Mouse (Mus musculus) limb, embryonic 13.5 days (tissue): Measurements from ENCODE around the gene Agtrap. TPM values are rescaled to one million over a fixed set of nuclear protein-coding genes. Genes with fewer than 3 reads are reported as not detected.
"Not testable (repeated sequence)": the region's sequence is repeated elsewhere in the genome, so short reads cannot be mapped to it uniquely, and the experiment has no call there.

Source experiments
- ATAC-seq: fragments of 200-750 bp; cut with Nextera tagmentation; 2 replicates; pipeline ENCODE4 v1.8.0; 2017; ENCODE audit warnings: low read depth, moderate number of reproducible peaks, moderate TSS enrichment; ENCODE audit not compliant: low FRiP score
- H3K27ac ChIP-seq: fragments of 300-500 bp; sonication (generic); 2 replicates; pipeline ENCODE4 v1.5.1; 2015; ENCODE audit warnings: inconsistent platforms, mild to moderate bottlenecking, moderate library complexity
- H3K27me3 ChIP-seq: fragments of 300-500 bp; sonication (generic); 2 replicates; pipeline ENCODE4 v1.6.1; 2015; ENCODE audit warnings: mild to moderate bottlenecking, inconsistent platforms
- H3K36me3 ChIP-seq: fragments of 300-500 bp; sonication (generic); 2 replicates; pipeline ENCODE4 v1.6.1; 2015; ENCODE audit warnings: inconsistent platforms, mild to moderate bottlenecking, moderate library complexity
- H3K4me1 ChIP-seq: fragments of 300-500 bp; sonication (generic); 2 replicates; pipeline ENCODE4 v1.6.1; 2015; ENCODE audit warnings: inconsistent platforms
- H3K4me2 ChIP-seq: fragments of 300-500 bp; sonication (generic); replicated peaks from 2 replicates; pipeline ENCODE4 v1.6.1; 2015; ENCODE audit warnings: inconsistent platforms, mild to moderate bottlenecking, moderate library complexity
- H3K4me3 ChIP-seq: fragments of 300-500 bp; sonication (generic); 2 replicates; pipeline ENCODE4 v1.5.1; 2015; ENCODE audit warnings: moderate library complexity, mild to moderate bottlenecking, inconsistent platforms
- H3K9ac ChIP-seq: fragments of 300-500 bp; sonication (generic); 2 replicates; pipeline ENCODE4 v1.6.1; 2015; ENCODE audit warnings: mild to moderate bottlenecking, inconsistent platforms
- H3K9me3 ChIP-seq: fragments of 300-500 bp; sonication (generic); 2 replicates; pipeline ENCODE4 v1.6.1; 2016; ENCODE audit warnings: inconsistent platforms
- WGBS: fragments of 180-500 bp; shearing (Covaris S2); methylation state at CpG from one replicate; pipeline ENCODE4 v1.1.7; 2015; 5-methylcytosine and 5-hydroxymethylcytosine counted together
- polyA plus RNA-seq: library from polyadenylated mRNA; unstranded; fragments of >200 nt; fragmentation: Nextera tagmentation; extraction: Ambion mirVana; gene quantifications from 2 replicates; pipeline ENCODE4 v1.2.1, GENCODE M21; 2015

The Agtrap gene
- polyA plus RNA-seq, 1 experiment from 2014 or later, result 14.1 TPM

- Histone ChIP-seq H3K4me1 (no peaks in the 10 kb centered on the region), H3K36me3 (peaks cover 89% of the 10 kb centered on the region), H3K9ac (no peak overlapping the region), H3K4me3 (no peak overlapping the region), H3K27me3 (no peaks in the 10 kb centered on the region), H3K4me2 (no peak overlapping the region), H3K27ac (no peak overlapping the region), H3K9me3 (no peaks in the 10 kb centered on the region)
- ATAC-seq, result no peak
- 92% methylated on average over 21 of the region's 21 CpGs for WGBS
These were observed 32.7 kb downstream of the Agtrap start for GRCm38 (mm10) chr4:148054961-148055695.

GRCm38 (mm10) chr4:148053417-148053920, 34.4 kb downstream of the Agtrap start:
- no peak for ATAC-seq
- no peaks in the 10 kb centered on the region for H3K4me1 ChIP-seq
- no peak overlapping the region for H3K4me3 ChIP-seq
- H3K9me3 ChIP-seq, result no peaks in the 10 kb centered on the region
- no peak overlapping the region for H3K27ac ChIP-seq
- H3K4me2 ChIP-seq, result no peak overlapping the region
- 91% methylated on average over 12 of the region's 12 CpGs for WGBS
- H3K9ac ChIP-seq, result no peak overlapping the region
- H3K27me3 ChIP-seq, result no peaks in the 10 kb centered on the region
- peaks cover 100% of the 10 kb centered on the region for H3K36me3 ChIP-seq

GRCm38 (mm10) chr4:148052976-148053375, 34.9 kb downstream of the Agtrap start:
- no peak for ATAC-seq
- Histone ChIP-seq H3K27ac (no peak overlapping the region), H3K36me3 (peaks cover 100% of the 10 kb centered on the region), H3K4me3 (no peak overlapping the region), H3K9me3 (no peaks in the 10 kb centered on the region), H3K4me2 (no peak overlapping the region), H3K9ac (no peak overlapping the region), H3K27me3 (no peaks in the 10 kb centered on the region), H3K4me1 (no peaks in the 10 kb centered on the region)
- 63% methylated on average over 2 of the region's 2 CpGs for WGBS

- no peak for ATAC-seq
- WGBS, result 86% methylated on average over 11 of the region's 11 CpGs
- H3K36me3 ChIP-seq, result peaks cover 98% of the 10 kb centered on the region
- no peak overlapping the region for H3K9ac ChIP-seq
- H3K4me1 ChIP-seq, result no peaks in the 10 kb centered on the region
- no peak overlapping the region for H3K4me2 ChIP-seq
- H3K9me3 ChIP-seq, result no peaks in the 10 kb centered on the region
- no peaks in the 10 kb centered on the region for H3K27me3 ChIP-seq
- no peak overlapping the region for H3K27ac ChIP-seq
- no peak overlapping the region for H3K4me3 ChIP-seq
These were observed 35.9 kb downstream of the Agtrap start for GRCm38 (mm10) chr4:148051886-148052285.

GRCm38 (mm10) chr4:148051046-148051776, 36.6 kb downstream of the Agtrap start:
- H3K9me3 ChIP-seq, result no peaks in the 10 kb centered on the region
- WGBS, result 70% methylated on average over 13 of the region's 13 CpGs

GRCm38 (mm10) chr4:148050396-148050914, 37.4 kb downstream of the Agtrap start:
- H3K9ac ChIP-seq, ATAC-seq, H3K27me3 ChIP-seq, H3K4me1 ChIP-seq, H3K27ac ChIP-seq, H3K9me3 ChIP-seq, H3K4me3 ChIP-seq, H3K4me2 ChIP-seq: not testable (repeated sequence)
- WGBS, result 91% methylated on average over 3 of the region's 3 CpGs
- H3K36me3 ChIP-seq, result peaks cover 95% of the 10 kb centered on the region

More at GRCm38 (mm10) chr4:148051046-148051776, 36.6 kb downstream of the Agtrap start:
- H3K36me3 ChIP-seq, result peaks cover 96% of the 10 kb centered on the region
- no peak for ATAC-seq
- no peak overlapping the region for H3K27ac ChIP-seq
- no peak overlapping the region for H3K4me2 ChIP-seq
- no peak overlapping the region for H3K4me3 ChIP-seq
- no peaks in the 10 kb centered on the region for H3K27me3 ChIP-seq
- H3K4me1 ChIP-seq, result no peaks in the 10 kb centered on the region
- H3K9ac ChIP-seq, result no peak overlapping the region

- Histone ChIP-seq H3K4me2 (no peak overlapping the region), H3K9me3 (no peaks in the 10 kb centered on the region), H3K27me3 (no peaks in the 10 kb centered on the region), H3K4me3 (no peak overlapping the region), H3K36me3 (peaks cover 79% of the 10 kb centered on the region), H3K9ac (no peak overlapping the region), H3K4me1 (peaks cover 14% of the 10 kb centered on the region), H3K27ac (no peak overlapping the region)
- no peak for ATAC-seq
- WGBS, result 74% methylated on average over 4 of the region's 4 CpGs
These were observed 41.3 kb downstream of the Agtrap start for GRCm38 (mm10) chr4:148046450-148047031.

- Histone ChIP-seq H3K9me3 (no peaks in the 10 kb centered on the region), H3K36me3 (peaks cover 55% of the 10 kb centered on the region), H3K4me1 (peaks cover 38% of the 10 kb centered on the region), H3K27me3 (no peaks in the 10 kb centered on the region), H3K4me2 (no peak overlapping the region), H3K4me3 (no peak overlapping the region), H3K9ac (no peak overlapping the region), H3K27ac (no peak overlapping the region)
- 91% methylated on average over 2 of the region's 2 CpGs for WGBS
- ATAC-seq, result no peak
These were observed 43.7 kb downstream of the Agtrap start for GRCm38 (mm10) chr4:148044113-148044512.

- not testable (repeated sequence) for ATAC-seq, H3K9me3 ChIP-seq, H3K27me3 ChIP-seq, H3K9ac ChIP-seq, H3K4me3 ChIP-seq, H3K27ac ChIP-seq
- 80% methylated on average over 7 of the region's 8 CpGs for WGBS
- H3K4me1 ChIP-seq, result peaks cover 38% of the 10 kb centered on the region
- H3K4me2 ChIP-seq, result peak overlapping the region; percentile 94; the same call in 1 of the 2 replicates
- peaks cover 47% of the 10 kb centered on the region for H3K36me3 ChIP-seq
These were observed 44.5 kb downstream of the Agtrap start for GRCm38 (mm10) chr4:148043327-148043726.

- Histone ChIP-seq H3K9me3 (no peaks in the 10 kb centered on the region), H3K4me2 (peak overlapping the region; percentile 94), H3K9ac (peak overlapping the region; percentile 72), H3K4me3 (peak overlapping the region; percentile 81), H3K27ac (peak overlapping the region; percentile 85), H3K36me3 (peaks cover 34% of the 10 kb centered on the region), H3K27me3 (no peaks in the 10 kb centered on the region), H3K4me1 (peaks cover 44% of the 10 kb centered on the region)
- WGBS, result 3% methylated on average over 16 of the region's 16 CpGs
- no peak for ATAC-seq
These were observed 46.1 kb downstream of the Agtrap start for GRCm38 (mm10) chr4:148041611-148042191.

GRCm38 (mm10) chr4:148040933-148041610, 46.8 kb downstream of the Agtrap start:
- H3K4me3 ChIP-seq, result peak overlapping the region; percentile 81
- ATAC-seq, result peak; percentile 57
- peak overlapping the region; percentile 72 for H3K9ac ChIP-seq
- no peaks in the 10 kb centered on the region for H3K27me3 ChIP-seq
- peak overlapping the region; percentile 94 for H3K4me2 ChIP-seq
- H3K36me3 ChIP-seq, result peaks cover 35% of the 10 kb centered on the region
- under 1% methylated on average over 19 of the region's 19 CpGs for WGBS
- peak overlapping the region; percentile 85 for H3K27ac ChIP-seq
- H3K9me3 ChIP-seq, result no peaks in the 10 kb centered on the region
- peaks cover 44% of the 10 kb centered on the region for H3K4me1 ChIP-seq
